Mouse (Mus musculus) right cerebral cortex, postnatal 36 days (tissue): ENCODE measurements at regions not wholly inside any gene's neighbourhood (a gene's known extent, or its start where the extent isn't known, plus 50 kb on each side); places are given as distances from the start of the nearest gene placed in this dataset.
"Not testable (repeated sequence)": the region's sequence is repeated elsewhere in the genome, so short reads cannot be mapped to it uniquely, and the experiment has no call there.

Experiments used
- DNase-seq, 2 experiments: peaks; one replicate each; pipeline ENCODE4 v3.0.0; 2022; ENCODE audit warnings: low spot score in 2 of 2, mixed read lengths in 1 of 2

- not testable (repeated sequence) for DNase-seq
Observed at GRCm38 (mm10) chr3:121582711-121583110, 50.5 kb upstream of the Slc44a3 start.
